Mouse (Mus musculus) bone marrow, adult 2 months (tissue): ENCODE measurements around the gene Doc2g.

Source experiments
- CTCF ChIP-seq: fragments of 200-500 bp; IDR thresholded peaks from 2 replicates; pipeline ENCODE4 v1.5.1; 2011; ENCODE audit warnings: low read length, control low read depth; ENCODE audit not compliant: control insufficient read depth, insufficient read depth
- POLR2A ChIP-seq: fragments of 200-500 bp; IDR thresholded peaks from 2 replicates; pipeline ENCODE4 v1.6.1; 2011; ENCODE audit warnings: low read depth, mild to moderate bottlenecking, control low read depth, low read length, borderline replicate concordance; ENCODE audit not compliant: control insufficient read depth

GRCm38 (mm10) chr19:3980917-3981316, 22.2 kb upstream of the Doc2g start:
- TF ChIP-seq POLR2A (no peak), CTCF (no peak)
